Mouse (Mus musculus) liver, postnatal 0 days (tissue): ENCODE data around the gene Nav1.

Experiments used
- CTCF ChIP-seq: sonication (generic); IDR thresholded peaks from 2 replicates; pipeline ENCODE4 v1.5.1; 2016; ENCODE audit warnings: antibody characterized with exemption, low read depth
- EP300 ChIP-seq: IDR thresholded peaks from 2 replicates; pipeline ENCODE4 v1.6.1; 2016; ENCODE audit warnings: antibody characterized with exemption, low read depth, mild to moderate bottlenecking

DNA sequence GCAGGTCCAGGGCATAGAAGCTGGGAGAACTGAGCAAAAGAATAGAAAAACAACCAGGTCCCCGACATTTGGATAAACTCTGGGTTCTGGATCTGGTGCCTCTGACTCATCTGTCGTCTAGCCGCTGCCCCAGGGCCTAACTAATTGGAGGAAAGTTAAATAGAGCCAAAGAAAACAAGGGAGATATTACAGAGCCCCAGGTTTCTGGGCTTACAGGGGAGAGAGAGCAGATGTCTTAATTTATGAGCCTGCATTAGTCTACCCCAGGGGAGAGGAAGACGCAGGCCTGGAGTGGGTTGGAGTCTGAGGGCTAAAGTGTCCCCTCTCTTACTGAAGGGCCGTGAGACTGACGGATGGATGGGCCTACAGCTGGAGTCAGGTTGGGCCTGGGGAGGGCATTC, 29.0 kb upstream of the Nav1 start:
- TF ChIP-seq CTCF = no peak
- TF ChIP-seq EP300 = no peak
